Mouse (Mus musculus): Measurements from ENCODE around the gene Olfr1093. TPM values are rescaled to one million over a fixed set of nuclear protein-coding genes. Genes with fewer than 3 reads are reported as not detected.

Gene Olfr1093
- not detected for polyA plus RNA-seq (2021)

DNA sequence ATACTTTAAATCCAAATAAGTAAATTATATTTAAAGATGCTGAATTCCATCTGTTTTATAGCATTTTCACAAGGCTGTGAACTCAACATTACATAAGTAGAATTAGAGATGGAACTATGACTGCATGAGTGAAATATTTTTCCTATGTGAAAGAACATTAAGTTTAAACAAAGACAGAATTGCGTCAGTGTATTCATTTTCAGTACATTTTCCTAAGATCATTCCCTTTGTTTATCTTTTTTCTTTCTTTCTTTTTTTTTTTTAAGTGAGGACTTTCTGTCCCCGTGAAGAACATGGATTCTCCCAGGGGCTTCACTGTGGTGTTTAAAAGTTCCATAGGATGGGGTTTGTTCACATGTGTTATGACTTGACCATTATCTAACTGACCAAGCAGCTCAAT is at the start of gene Olfr1093:
Gene Olfr1093 (plus strand): TSS at position 301 of the 400 bp plus-strand sequence.
- no peak for ATAC-seq
- H3K27me3 ChIP-seq, result no peaks in the 10 kb centered on the region
- no peak for TF ChIP-seq CTCF (IDR thresholded peaks at IDR 0.05)
- in situ Hi-C loops (cut with MboI; ENCODE audit: low pct_unique_long_range_greater_than_20kb), result no loop called here
- CTCF ChIA-PET, result no interaction called here
- no peak for DNase-seq (ENCODE audit: low read depth, low spot score)
- POLR2A ChIA-PET, result no interaction called here

DNA sequence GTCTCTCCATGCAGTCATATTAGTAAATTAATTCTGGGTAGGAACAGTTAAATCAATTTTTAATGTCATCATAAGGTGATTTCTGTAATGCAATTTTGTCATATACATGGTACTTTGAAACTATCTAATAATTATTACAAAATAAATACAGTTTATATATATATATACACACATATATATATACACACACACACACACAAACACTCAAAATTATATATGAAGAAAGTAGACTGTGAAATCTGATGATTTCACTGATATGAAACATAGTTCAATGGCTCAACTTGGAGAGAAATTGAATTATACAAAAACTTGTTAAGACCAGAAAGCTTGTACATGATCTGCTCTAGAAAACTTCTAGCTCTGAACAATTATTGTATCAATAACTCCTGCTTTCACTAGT is 48.7 kb upstream of the Olfr1093 start, which contains the start of gene Olfr1089:
Gene Olfr1089 (minus strand): TSS at position 101 of the 400 bp plus-strand sequence.
- TF ChIP-seq CTCF (IDR thresholded peaks at IDR 0.05), result no peak
- H3K27me3 ChIP-seq, result no peaks in the 10 kb centered on the region
- ChIA-PET POLR2A (no interaction called here), CTCF (no interaction called here)
- DNase-seq (ENCODE audit: low read depth, low spot score), result no peak
- ATAC-seq, result no peak
- in situ Hi-C loops (cut with MboI; ENCODE audit: low pct_unique_long_range_greater_than_20kb), result no loop called here

GRCm38 (mm10) chr2:86758893-86759292 is 23.4 kb upstream of the Olfr1093 start, which contains the start of gene Olfr1090:
Gene Olfr1090, minus strand, starts transcription at chr2:86758993.
- TF ChIP-seq CTCF (IDR thresholded peaks at IDR 0.05), result no peak

DNA sequence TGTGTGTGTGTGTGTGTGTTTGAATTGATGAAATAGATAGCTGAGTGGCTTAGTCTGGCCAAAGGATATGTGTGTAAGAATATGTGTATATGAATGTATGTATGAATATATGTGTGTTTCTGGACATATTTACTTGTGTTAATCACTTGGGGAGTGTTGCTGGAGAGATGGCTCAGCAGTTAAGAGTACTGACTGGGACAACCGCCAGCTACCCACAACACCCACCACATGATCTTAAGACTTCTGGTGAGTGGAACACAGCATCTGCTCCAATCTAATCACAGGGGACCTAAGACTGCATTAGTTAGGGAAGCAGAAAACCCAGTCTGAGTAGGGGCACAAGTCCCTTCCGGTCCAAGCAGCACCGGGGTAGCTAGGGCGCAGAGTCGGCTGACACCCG is 21.2 kb upstream of the Olfr1093 start:
- in situ Hi-C loops (cut with MboI; ENCODE audit: low pct_unique_long_range_greater_than_20kb), result no loop called here
- DNase-seq (ENCODE audit: low read depth, low spot score) (no peak), ATAC-seq (no peak)
- H3K27me3 ChIP-seq, result no peaks in the 10 kb centered on the region
- ChIA-PET POLR2A (no interaction called here), CTCF (no interaction called here)
- no peak for TF ChIP-seq CTCF (IDR thresholded peaks at IDR 0.05)

More at GRCm38 (mm10) chr2:86758893-86759292, 23.4 kb upstream of the Olfr1093 start, which contains the start of gene Olfr1090:
- DNase-seq (ENCODE audit: low read depth, low spot score) (no peak), ATAC-seq (no peak)
- in situ Hi-C loops (cut with MboI; ENCODE audit: low pct_unique_long_range_greater_than_20kb), result no loop called here
- ChIA-PET POLR2A (no interaction called here), CTCF (no interaction called here)
- no peaks in the 10 kb centered on the region for H3K27me3 ChIP-seq

- ChIA-PET CTCF (no interaction called here), POLR2A (no interaction called here)
- DNase-seq (ENCODE audit: low read depth, low spot score), result no peak
- no peak for ATAC-seq
- in situ Hi-C loops (cut with MboI; ENCODE audit: low pct_unique_long_range_greater_than_20kb), result no loop called here
- no peak for TF ChIP-seq CTCF (IDR thresholded peaks at IDR 0.05)
- no peaks in the 10 kb centered on the region for H3K27me3 ChIP-seq
Measured at GRCm38 (mm10) chr2:86809918-86810317, 27.6 kb downstream of the Olfr1093 start, which contains the start of gene Olfr141. Gene Olfr141, minus strand, starts transcription at chr2:86810018.

DNA sequence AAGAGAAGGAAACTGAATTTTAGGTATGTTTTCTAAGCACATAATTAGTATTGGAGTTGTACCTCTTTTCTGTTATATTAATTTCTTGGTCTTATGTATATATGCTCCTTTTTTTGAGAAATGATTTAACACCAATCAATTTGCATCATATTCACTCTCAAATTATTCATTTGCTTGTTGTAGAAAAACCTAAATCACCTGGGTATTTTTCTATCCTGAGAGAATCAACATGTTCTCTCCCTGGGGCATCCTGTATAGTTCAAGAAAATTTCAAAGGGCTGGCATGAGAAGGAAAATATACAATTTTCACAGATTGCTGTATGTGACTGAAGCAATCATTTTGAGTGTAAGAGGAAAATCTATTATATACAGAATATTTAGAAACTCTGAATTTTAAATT is 42.1 kb downstream of the Olfr1093 start, which contains the start of gene Olfr1094:
Gene Olfr1094 (plus strand): TSS at position 301 of the 400 bp plus-strand sequence.
- no peaks in the 10 kb centered on the region for H3K27me3 ChIP-seq
- CTCF ChIA-PET, result no interaction called here
- no peak for DNase-seq (ENCODE audit: low read depth, low spot score)
- in situ Hi-C loops (cut with MboI; ENCODE audit: low pct_unique_long_range_greater_than_20kb), result no loop called here
- no peak for ATAC-seq
- POLR2A ChIA-PET, result no interaction called here
- TF ChIP-seq CTCF (IDR thresholded peaks at IDR 0.05), result no peak

Other genes with a start within 250 kb of the Olfr1093 start
- gene Olfr1079, start 240.0 kb upstream of the Olfr1093 start, polyA plus RNA-seq (2021), result not detected
- not detected for gene Olfr1080, start 224.2 kb upstream of the Olfr1093 start, polyA plus RNA-seq (2021)
- gene Olfr1082, start 183.5 kb upstream of the Olfr1093 start, polyA plus RNA-seq (2021), result not detected
- not detected for gene Olfr1084, start 142.8 kb upstream of the Olfr1093 start, polyA plus RNA-seq (2021)
- not detected for gene Olfr1085, start 120.5 kb upstream of the Olfr1093 start, polyA plus RNA-seq (2021)
- gene Olfr1086, start 102.4 kb upstream of the Olfr1093 start, polyA plus RNA-seq (2021), result not detected
- not detected for gene Olfr1087, start 84.1 kb upstream of the Olfr1093 start, polyA plus RNA-seq (2021)
- gene Olfr1089, start 48.8 kb upstream of the Olfr1093 start, polyA plus RNA-seq (2021), result not detected
- not detected for gene Olfr1090, start 23.5 kb upstream of the Olfr1093 start, polyA plus RNA-seq (2021)
- not detected for gene Olfr141, start 27.5 kb downstream of the Olfr1093 start, polyA plus RNA-seq (2021)
- gene Olfr1094, start 42.2 kb downstream of the Olfr1093 start, polyA plus RNA-seq (2021), result not detected
- gene Olfr1095, start 69.2 kb downstream of the Olfr1093 start, polyA plus RNA-seq (2021), result not detected
- not detected for gene Gm13723, start 92.3 kb downstream of the Olfr1093 start, polyA plus RNA-seq (2021)
- not detected for gene Olfr1097, start 109.7 kb downstream of the Olfr1093 start, polyA plus RNA-seq (2021)
- gene Olfr1098, start 142.1 kb downstream of the Olfr1093 start, polyA plus RNA-seq (2021), result not detected
- gene Olfr1099, start 178.2 kb downstream of the Olfr1093 start, polyA plus RNA-seq (2021), result not detected
- not detected for gene Olfr1100, start 197.5 kb downstream of the Olfr1093 start, polyA plus RNA-seq (2021)
- not detected for gene Olfr1101, start 208.7 kb downstream of the Olfr1093 start, polyA plus RNA-seq (2021)
- not detected for gene Olfr1102, start 215.9 kb downstream of the Olfr1093 start, polyA plus RNA-seq (2021)
- gene Olfr1104, start 244.6 kb downstream of the Olfr1093 start, polyA plus RNA-seq (2021), result not detected

Measured in Patski (cell line).